Mouse (Mus musculus) CD4-positive, CD25-positive, alpha-beta regulatory T cell, adult 4 months (primary cell): ENCODE results near the gene Aif1. TPM values are rescaled to one million over a fixed set of nuclear protein-coding genes. Genes with fewer than 3 reads are reported as not detected.
"Not testable (repeated sequence)": the region's sequence is repeated elsewhere in the genome, so short reads cannot be mapped to it uniquely, and the experiment has no call there.

ENCODE experiments used
- ATAC-seq: one replicate; pipeline ENCODE4 v1.8.0; 2017
- polyA plus RNA-seq, 2 experiments: library from polyadenylated mRNA; unstranded; fragments of 100-300 nt; shearing (Covaris generic); gene quantifications; one replicate each; pipeline ENCODE4 v1.2.1; 2017

The Aif1 gene
- polyA plus RNA-seq, 2 experiments from 2014 or later = 1.8 to 3.7 TPM

DNA sequence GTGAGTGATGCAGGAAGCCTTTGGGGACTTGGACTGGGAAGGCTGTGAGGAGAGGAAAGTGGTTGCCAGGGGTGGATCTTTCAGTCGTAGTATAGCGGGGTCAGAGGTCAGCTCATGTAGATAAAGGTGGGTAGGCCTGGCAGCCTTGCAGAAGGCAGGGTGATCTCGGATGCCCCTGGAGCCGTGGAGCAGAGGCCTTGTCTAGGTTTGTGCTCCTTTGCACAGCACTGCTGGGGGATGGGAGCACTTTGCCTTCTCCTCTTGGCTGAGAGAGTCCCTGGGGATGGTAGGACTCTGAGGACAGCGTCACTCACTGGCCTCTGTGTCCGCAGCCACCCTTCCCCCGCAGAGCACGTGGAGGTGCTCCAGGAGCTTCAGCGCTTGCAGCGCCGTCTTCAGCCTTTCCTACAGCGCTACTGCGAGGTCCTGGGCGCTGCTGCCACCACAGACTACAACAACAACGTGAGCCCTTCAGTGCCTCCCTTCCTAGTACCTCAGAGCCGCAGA lies 35.3 kb downstream of the Aif1 start:
- no peak for ATAC-seq

DNA sequence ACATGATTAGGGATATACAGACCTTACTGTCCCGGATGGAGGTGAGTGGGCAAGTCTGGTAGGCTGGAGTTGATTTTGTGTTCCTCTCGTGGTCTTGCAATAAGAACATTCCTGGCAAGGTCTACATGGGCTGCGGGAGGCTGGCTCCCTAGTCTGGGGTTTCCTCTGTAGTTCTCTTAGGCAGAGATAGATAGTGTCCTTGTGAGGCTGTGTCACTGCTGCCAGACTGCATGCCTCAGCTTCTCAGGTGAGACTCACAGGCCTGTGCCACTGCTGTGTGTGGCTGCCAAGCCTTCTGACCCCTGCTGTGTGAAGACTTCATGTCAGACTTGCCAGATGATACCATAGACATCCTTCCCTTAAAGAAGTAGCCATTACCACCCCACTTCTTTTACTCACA lies 36.6 kb downstream of the Aif1 start:
- ATAC-seq = no peak

DNA sequence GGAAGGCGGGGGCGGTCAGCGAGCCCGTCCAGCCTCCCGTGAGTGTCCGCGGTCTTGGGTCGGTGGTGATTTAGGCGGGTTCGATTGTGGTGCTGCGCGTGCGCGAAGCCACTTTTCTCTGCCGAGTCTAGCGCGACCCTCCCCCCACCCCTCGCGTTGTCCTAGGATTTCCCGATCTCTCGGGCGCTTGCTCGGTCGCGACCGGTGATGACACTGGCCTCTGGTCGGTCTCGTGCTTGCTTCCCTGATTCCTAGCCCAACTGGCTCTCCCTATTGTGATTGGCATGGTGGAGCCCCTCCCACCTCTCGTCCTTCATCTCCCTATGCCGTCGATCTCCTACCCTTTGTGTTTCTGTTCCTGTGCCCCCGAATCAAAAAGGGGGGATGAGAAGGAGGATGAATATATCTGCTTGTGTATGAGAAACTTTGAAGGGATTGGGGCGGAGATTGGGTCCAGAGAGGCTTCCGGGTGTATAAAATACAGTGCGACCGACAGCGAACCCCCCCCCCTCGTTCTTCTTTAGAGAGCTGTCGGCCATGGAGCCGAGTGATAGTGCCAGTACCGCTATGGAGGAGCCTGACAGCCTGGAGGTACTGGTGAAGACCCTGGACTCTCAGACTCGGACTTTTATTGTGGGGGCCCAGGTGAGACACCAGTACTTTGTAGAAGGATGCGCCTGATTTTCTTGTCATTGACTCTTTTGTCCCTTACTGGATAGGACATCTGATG lies 40.1 kb downstream of the Aif1 start:
- peak; percentile 22 for ATAC-seq

DNA sequence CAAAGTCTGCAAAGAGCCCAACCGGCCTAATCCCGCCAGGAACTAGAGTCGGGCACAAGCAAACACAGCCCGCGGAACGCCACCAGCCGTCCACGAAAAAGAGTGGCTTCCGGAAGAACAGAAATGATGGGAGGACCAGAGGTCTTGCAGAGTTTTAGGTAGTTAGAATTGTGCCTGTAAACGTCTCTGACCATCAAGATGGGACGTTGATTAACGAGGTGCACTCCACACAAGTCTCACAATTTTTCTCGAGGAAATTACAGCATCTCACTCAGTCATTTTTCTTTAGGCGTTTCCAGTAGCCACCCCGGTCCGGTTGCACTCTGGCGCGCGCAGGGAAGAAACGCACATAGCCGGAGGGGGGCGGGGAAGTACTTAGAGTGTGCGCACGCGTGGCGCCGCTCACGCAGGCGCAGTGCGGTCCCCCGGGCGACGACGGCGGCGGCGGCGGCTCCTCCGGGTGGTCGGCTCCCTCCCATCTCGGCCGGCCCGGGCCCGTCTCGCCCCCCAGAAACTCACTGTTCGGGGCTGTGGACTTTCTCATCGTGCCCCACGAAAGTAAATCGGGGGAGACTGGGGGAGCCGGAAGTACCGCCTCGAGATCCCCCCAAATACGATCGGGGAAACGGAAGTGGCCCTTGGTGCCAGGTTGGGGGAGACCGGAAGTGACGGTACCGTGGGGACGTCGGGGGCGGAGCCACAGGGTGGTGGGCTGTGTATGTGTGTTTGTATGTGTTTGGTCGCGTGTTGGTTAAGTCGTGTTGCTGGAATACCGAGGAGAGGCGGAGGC lies 40.9 kb downstream of the Aif1 start, which contains the start of gene Bag6:
Bag6 (plus strand) TSS at position 378 of the 790 bp plus-strand sequence.
- ATAC-seq = peak; percentile 83

DNA sequence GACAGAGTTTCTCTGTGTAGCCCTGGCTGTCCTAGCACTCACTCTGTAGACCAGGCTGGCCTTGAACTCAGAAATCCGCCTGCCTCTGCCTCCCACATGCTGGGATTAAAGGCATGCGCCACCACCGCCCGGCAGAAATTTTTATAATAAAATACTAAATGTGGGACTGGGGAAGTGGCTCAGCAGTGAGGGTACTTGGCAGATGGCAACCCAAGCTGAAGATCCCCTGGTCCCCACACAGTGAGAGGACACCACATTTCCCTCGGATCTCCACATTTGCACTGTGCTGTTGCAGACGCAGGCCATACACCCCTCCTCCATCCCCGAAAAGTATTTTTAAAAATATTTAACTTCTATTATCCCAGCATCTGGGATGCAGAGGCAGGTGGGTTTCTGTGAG lies 42.4 kb downstream of the Aif1 start:
- ATAC-seq = no peak

DNA sequence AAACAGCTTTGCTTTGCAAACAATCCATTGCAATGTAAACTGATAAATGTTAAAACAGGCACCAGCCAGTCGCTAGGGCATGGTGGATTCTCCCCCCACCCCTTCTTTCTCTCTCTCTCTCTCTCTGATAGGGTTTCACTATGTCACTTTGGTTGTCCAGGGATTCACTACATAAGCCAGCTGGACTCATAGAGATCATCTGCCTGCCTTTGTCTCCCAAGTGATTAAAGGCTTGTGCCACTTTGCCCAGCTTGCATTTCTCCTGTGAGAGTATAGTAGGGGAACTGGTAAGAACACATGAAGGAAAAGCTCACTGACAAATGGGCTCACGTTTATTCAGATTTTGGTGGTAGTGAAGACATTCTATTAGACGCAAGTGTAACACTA lies 43.7 kb downstream of the Aif1 start:
- ATAC-seq = no peak

DNA sequence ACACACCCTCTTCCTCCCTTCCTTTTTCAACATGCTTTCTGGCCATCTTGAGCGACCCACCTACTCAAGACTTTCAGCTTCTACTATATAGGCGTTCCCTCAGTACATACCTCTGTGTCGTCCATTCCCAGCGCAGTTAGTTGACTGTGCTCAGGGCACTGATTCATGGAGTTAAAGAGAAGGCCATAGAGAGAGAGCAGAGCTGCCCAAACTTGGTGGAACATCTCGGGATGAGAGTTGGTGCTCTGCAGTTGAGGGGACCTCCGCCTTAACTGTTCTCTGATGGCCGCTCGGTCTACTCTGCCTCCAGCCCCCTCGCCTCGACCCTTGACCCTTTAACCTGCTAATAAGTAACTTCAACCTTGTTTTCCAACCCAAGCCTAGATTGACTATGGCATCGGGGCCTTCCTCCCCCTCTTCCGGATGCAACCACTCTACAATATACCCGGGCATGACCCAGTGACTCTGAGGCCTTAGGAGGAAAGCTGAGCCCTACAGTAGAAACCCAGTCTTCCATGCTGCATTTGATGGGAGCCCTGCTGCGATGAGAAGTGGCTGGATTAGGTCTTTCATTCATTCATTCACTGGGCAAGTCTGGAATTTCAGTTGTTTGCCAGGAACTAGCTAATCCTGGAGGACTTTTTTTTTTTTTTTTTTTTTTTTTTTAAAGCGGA lies 44.2 kb downstream of the Aif1 start, which contains the start of gene Apom:
Apom (minus strand) TSS at position 551 of the 674 bp plus-strand sequence.
- ATAC-seq = no peak

DNA sequence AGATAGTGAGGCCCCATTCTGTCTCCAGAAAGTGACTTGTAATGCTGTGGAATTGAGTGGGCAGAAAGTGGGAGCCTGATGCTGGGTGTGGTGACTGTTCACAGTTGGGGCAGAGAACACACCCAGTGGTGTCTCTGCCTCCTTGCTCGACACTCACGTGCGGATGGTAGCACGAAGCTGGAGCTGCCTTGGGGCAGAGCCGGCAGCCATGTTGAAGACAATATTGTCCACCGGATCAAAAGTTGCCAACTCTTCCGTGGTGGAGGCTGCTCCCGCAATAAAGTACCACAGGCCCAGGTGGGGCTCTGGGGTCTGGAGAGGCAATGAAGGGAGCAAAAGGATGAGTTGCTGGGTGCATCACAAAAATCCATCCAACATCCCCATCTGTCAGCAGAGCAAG lies 44.8 kb downstream of the Aif1 start:
- ATAC-seq = no peak

DNA sequence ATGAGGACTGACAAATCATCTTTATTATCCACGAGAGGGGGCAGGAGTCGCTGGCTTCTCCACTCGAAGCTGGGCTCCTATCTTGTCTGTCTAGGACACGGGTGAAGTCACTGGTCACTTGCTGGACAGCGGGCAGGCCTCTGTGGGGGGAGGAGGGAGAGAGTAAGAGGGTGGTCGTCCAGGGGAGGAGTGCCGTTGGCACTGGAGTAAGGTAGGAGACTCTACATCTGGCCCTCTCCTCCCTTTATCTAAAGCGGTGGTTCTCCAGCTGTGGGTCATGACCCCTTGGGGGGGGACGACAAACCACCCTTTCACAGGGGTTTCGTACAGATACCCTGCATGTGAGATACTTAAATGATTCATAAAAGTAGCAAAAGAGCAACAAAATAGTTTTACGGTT lies 46.9 kb downstream of the Aif1 start:
- no peak for ATAC-seq

DNA sequence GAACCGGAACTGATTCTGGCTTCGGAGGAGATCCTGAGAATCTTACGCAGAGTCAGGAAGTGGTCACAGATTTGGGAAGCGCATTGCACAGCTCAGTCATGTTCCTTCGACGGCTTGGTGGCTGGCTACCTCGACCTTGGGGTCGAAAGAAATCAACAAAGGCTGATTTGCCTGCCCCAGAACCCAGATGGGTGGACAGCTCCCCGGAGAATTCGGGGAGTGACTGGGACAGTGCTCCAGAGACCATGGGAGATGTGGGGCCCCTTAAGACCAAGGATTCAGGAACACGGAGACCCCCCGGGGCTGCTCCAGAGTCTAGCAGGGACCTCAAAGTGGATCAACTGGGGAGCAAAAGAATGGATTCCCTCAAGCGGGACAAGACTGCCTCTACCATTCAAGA lies 48.9 kb downstream of the Aif1 start:
- ATAC-seq = no peak

DNA sequence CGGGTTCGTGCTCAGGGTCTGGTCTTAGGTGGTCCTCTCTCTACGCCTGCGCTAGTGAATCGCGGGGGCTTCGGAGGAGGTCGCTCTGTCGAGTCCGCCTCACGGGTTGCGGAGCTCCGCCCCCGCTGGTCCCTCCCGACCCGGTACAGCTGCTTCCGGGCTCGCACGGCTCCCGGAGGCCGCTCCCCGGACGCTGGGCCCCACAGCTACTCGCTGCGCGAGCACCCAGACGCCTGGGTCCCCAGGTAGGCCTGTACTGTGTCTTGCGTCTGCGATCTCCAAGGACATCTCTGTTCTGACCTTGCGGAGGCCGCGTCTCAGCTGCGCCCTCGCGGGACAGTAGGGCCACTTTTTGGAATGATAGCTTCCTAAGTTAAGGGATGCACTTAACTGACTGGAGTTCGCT lies 49.7 kb downstream of the Aif1 start, which contains the start of gene D17H6S53E:
D17H6S53E (plus strand) TSS at position 168 of the 406 bp plus-strand sequence.
- ATAC-seq = peak; percentile 75

DNA sequence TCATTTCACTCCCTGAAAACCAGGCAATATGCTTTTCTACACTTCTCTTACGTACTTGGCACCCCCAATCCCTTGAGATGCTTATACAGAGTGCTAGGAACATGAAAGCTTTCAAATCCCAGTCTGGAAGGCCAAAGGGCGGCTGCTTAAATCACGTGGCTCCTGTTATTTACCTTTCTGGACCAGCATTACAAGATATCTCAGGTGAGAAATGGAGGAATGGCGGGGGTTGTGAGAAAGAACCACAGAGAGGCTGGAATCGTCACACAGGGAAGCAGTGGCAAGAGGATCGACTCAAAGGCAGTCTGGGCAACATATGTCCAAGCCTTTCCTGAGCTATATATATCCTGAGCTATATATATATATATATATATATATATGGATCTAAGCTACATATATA lies 50.3 kb downstream of the Aif1 start:
- no peak for ATAC-seq

DNA sequence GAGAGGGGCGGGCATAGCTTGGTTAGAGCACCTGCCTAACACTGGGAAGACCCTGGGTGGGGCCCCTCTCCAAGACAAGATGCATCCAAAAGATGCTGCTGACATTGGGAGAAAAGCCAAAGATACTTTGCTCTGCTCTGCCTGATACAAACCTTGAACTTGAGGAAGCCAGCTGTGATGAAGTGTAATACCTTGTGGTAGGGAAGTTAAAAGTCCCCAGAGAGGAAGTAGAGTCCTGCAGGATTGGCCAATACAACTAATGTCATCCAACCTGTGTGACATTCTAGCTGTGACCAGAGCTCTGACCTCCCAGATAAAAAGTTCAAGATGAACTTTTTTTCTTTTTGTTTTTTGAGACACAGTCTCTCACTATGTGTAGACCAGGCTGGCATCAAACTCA lies 50.8 kb downstream of the Aif1 start:
- no peak for ATAC-seq

DNA sequence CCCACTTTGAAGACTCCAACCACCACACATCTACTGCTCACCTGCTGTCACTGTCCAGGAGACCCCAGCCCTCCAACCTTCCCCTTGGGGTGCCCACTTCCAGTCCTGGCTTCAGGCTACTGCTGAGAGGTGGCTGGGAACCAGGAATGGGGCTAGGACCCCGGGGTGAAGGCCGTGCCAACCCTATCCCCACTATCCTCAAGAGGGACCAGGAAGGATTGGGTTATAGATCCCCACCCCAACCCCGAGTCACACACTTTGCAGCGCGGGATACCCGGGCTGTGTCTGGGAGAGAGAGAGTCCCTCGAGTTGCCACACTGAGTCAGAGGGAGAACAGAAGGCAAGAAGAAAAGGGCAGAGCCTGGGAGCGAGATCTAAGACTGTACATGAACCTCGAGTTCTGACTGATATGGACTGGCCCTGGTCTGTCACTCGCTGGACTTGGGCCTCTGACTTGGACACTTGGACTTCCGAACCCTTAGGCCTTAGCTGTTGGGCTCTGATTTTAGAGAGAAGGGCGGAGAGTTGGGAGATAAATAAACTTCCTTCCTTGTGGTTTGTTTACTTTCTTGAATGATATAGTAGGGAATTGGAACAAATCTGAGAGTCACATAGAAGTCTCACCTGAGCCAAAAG lies 51.5 kb downstream of the Aif1 start:
- ATAC-seq = not testable (repeated sequence)

DNA sequence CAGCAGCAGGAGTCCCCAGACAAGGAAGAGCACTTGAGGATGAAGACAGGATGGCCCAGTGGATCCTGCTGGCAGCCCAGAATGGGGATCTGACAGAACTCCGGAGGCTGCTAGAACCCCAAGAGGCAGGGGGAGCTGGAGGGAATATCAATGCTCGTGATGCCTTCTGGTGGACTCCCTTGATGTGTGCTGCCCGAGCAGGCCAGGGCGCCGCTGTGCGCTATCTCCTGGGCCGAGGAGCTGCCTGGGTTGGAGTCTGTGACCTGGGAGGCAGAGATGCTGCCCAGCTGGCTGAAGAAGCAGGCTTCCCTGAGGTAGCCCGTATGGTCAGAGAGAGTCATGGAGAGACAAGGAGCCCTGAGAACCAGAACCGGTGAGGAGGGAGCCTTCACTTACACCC lies 52.6 kb downstream of the Aif1 start:
- ATAC-seq = not testable (repeated sequence)

DNA sequence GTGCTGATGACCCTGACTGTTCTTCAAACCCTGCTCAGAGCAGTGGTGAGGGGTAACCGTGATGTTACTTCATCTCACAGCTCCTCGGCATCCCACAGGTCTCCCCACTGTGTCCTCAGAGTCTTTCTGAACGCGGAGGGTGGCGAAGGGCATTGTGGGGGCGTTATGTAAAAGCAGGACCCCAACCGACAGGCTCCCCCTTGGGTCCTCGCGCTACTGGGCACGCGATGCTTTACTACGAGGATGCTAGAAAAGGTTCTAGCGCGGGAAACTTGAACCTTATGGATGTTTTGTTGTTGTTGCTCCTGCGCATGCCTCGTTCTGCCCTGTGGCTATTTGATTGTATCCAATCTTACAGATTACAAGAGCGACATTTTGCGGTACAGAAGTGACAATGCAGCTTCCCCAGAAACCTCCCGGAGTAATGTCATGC lies 54.0 kb downstream of the Aif1 start, which contains the start of gene Csnk2b:
Csnk2b (minus strand) TSS at position 183 of the 433 bp plus-strand sequence.
- ATAC-seq = no peak

DNA sequence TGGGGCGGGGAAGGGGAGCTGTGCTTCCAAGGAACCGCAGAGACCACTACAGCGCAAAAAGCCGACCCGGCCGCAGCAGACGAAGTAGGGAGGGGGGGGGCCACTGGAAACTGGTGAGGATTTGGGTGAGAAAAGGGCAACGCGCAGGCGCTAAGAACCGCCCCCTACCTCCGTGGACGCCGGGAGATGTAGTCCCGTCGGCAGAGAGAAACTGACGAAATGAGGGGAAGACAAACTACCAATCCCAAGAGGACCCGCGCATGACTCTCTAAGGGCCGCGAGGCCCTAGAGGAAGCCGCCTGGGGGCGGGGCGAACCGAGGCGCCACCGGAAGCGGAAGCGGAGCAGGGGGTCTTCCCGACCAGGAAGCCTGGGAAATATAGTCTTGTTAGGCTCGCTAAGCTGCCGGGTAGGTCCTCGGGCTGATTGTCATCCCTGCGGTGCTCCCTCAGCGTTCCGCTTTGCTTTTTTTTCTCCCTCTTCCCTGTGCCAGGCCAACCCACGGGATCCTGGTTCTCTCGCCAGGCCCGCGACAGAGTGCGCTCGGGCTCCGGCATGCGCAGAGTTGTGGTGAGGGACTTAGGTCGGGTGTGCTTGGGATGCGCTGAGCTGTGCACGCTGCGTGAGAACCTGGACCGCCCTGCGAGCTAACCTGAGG lies 54.6 kb downstream of the Aif1 start, which contains the start of gene Gpank1:
Gpank1 (plus strand) TSS at position 313 of the 657 bp plus-strand sequence.
- ATAC-seq = peak; percentile 95
